Mouse (Mus musculus): ENCODE data around the gene Itgb5.

GRCm38 (mm10) chr16:33878041-33878783, 48.7 kb downstream of the Itgb5 start:
- TF ChIP-seq CTCF (IDR thresholded peaks at IDR 0.05; ENCODE audit: low read depth): no peak
- TF ChIP-seq EP300 (optimal IDR thresholded peaks at IDR 0.05): no peak
